Comparison of ENCODE assay signal across 13 mouse cellular contexts in genomic region chr15:99454585-99455279, GRCm38 (mm10). TPM values are rescaled to one million over a fixed set of nuclear protein-coding genes. Genes with fewer than 3 reads are reported as not detected.
DNase-seq lines count a peak whose midpoint lies in the region; ATAC-seq and TF ChIP-seq lines count a peak whose summit lies in the region.
"Had no signal": no experiment of that assay in that cellular context is flagged by ENCODE, and none has a peak within 500 bp of the region (broad histone marks: within the 10 kb centered on the region; RNA-seq: fewer than 3 reads in every experiment).

No protein-coding gene starts in this region.

- WGBS in heart, embryonic 13.5 days: 72% methylated on average over 7 of the region's 7 CpGs
- 79% methylated on average over 7 of the region's 7 CpGs for WGBS in midbrain, embryonic 13.5 days
- WGBS in midbrain, postnatal 0 days: 67% methylated on average over 7 of the region's 7 CpGs
- WGBS in hindbrain, embryonic 15.5 days: 52% methylated on average over 7 of the region's 7 CpGs

- H3K4me2 ChIP-seq in heart, embryonic 13.5 days: peak overlapping the region; percentile 88
- peak overlapping the region; percentile 82; the same call in 1 of the 2 replicates for H3K4me2 ChIP-seq in midbrain, embryonic 13.5 days (replicated peaks)
- no peak overlapping the region for H3K4me2 ChIP-seq in midbrain, postnatal 0 days (ENCODE audit: low read depth, low read length, poor library complexity, severe bottlenecking)
- H3K4me2 ChIP-seq in hindbrain, embryonic 15.5 days: peak overlapping the region; percentile 89

- no peak for TF ChIP-seq CTCF in midbrain, postnatal 0 days (IDR thresholded peaks at IDR 0.05)

- peaks cover 34% of the 10 kb centered on the region for H3K36me3 ChIP-seq in heart, embryonic 13.5 days
- H3K36me3 ChIP-seq in midbrain, embryonic 13.5 days: peaks cover 3% of the 10 kb centered on the region
- no peaks in the 10 kb centered on the region for H3K36me3 ChIP-seq in midbrain, postnatal 0 days (ENCODE audit: insufficient read depth, low read length)
- H3K36me3 ChIP-seq in hindbrain, embryonic 15.5 days: no peaks in the 10 kb centered on the region

- no peak overlapping the region for H3K4me3 ChIP-seq in heart, embryonic 13.5 days
- no peak overlapping the region for H3K4me3 ChIP-seq in midbrain, embryonic 13.5 days (replicated peaks)
- H3K4me3 ChIP-seq in midbrain, postnatal 0 days (ENCODE audit: low read depth, low read length): no peak overlapping the region
- no peak overlapping the region for H3K4me3 ChIP-seq in hindbrain, embryonic 15.5 days

- peaks cover 73% of the 10 kb centered on the region for H3K4me1 ChIP-seq in heart, embryonic 13.5 days
- peaks cover 49% of the 10 kb centered on the region for H3K4me1 ChIP-seq in midbrain, embryonic 13.5 days (replicated peaks)
- H3K4me1 ChIP-seq in midbrain, postnatal 0 days (ENCODE audit: insufficient read depth, low read length): peaks cover 12% of the 10 kb centered on the region
- H3K4me1 ChIP-seq in hindbrain, embryonic 15.5 days (replicated peaks): peaks cover 59% of the 10 kb centered on the region

- peak overlapping the region; percentile 85 for H3K9ac ChIP-seq in heart, embryonic 13.5 days
- no peak overlapping the region for H3K9ac ChIP-seq in midbrain, embryonic 13.5 days (replicated peaks)
- no peak overlapping the region for H3K9ac ChIP-seq in midbrain, postnatal 0 days (replicated peaks; ENCODE audit: low read length, poor library complexity, severe bottlenecking)
- 0 out of 2 replicates have a peak overlapping the region, but pooled peaks have one; percentile 7 for H3K9ac ChIP-seq in hindbrain, embryonic 15.5 days
- H3K9ac ChIP-seq: liver, postnatal 0 days had no signal

- H3K27me3 ChIP-seq in heart, embryonic 13.5 days (replicated peaks): no peaks in the 10 kb centered on the region
- H3K27me3 ChIP-seq in midbrain, embryonic 13.5 days: no peaks in the 10 kb centered on the region
- H3K27me3 ChIP-seq in midbrain, postnatal 0 days (ENCODE audit: insufficient read depth, low read length): no peaks in the 10 kb centered on the region
- H3K27me3 ChIP-seq in hindbrain, embryonic 15.5 days: no peaks in the 10 kb centered on the region

- no peaks in the 10 kb centered on the region for H3K9me3 ChIP-seq in heart, embryonic 13.5 days
- no peaks in the 10 kb centered on the region for H3K9me3 ChIP-seq in midbrain, embryonic 13.5 days
- no peaks in the 10 kb centered on the region for H3K9me3 ChIP-seq in midbrain, postnatal 0 days (ENCODE audit: low read length)
- no peaks in the 10 kb centered on the region for H3K9me3 ChIP-seq in hindbrain, embryonic 15.5 days

- H3K27ac ChIP-seq in heart, embryonic 13.5 days (replicated peaks): no peak overlapping the region
- H3K27ac ChIP-seq in midbrain, embryonic 13.5 days: no peak overlapping the region
- H3K27ac ChIP-seq in midbrain, postnatal 0 days (ENCODE audit: low read depth, low read length): no peak overlapping the region
- no peak overlapping the region; the same call in 1 of the 2 replicates for H3K27ac ChIP-seq in hindbrain, embryonic 15.5 days (replicated peaks)
- H3K27ac ChIP-seq: macrophage had no signal

- no peak for DNase-seq in heart, adult 9 months (ENCODE audit: low spot score in 2 of 2)
- no peak for DNase-seq in midbrain, postnatal 0 days (ENCODE audit: low spot score)
- DNase-seq in gastrocnemius, adult 18-20 months (ENCODE audit: low spot score): no peak
- DNase-seq in yolk sac, embryonic 10.5 days (ENCODE audit: low spot score): no peak
- DNase-seq: heart, postnatal 14 days; kidney, adult 2 months; liver, postnatal 0 days had no signal

- ATAC-seq in heart, embryonic 13.5 days (ENCODE audit: extremely low read depth, insufficient number of reproducible peaks, low FRiP score, low TSS enrichment): no peak
- no peak for ATAC-seq in midbrain, embryonic 13.5 days
- no peak for ATAC-seq in midbrain, postnatal 0 days (ENCODE audit: low FRiP score)
- no peak for ATAC-seq in hindbrain, embryonic 15.5 days (ENCODE audit: low FRiP score, low read depth)
- ATAC-seq in frontal cortex, adult (ENCODE audit: low TSS enrichment): no peak
- ATAC-seq: activated CD4-positive, CD25-positive, alpha-beta regulatory T cell, adult 4 months; liver, postnatal 0 days had no signal

RNA-seq across cellular contexts. Expression of gene Nckap5l, which starts 2.8 kb away (rescaled TPM):
- 6.8 and 7.7 TPM in 2 replicates for polyA plus RNA-seq in heart, embryonic 13.5 days (2015; fragmentation: Nextera tagmentation; extraction: Ambion mirVana)
- polyA plus RNA-seq in midbrain, embryonic 13.5 days (2015; fragmentation: Nextera tagmentation; extraction: Ambion mirVana): 12.2 and 15.6 TPM in 2 replicates
- total RNA-seq in midbrain, postnatal 0 days (2014; rRNA removed): 20.2 and 24.1 TPM in 2 replicates
- polyA plus RNA-seq in midbrain, postnatal 0 days (2015; fragmentation: Nextera tagmentation; extraction: Ambion mirVana): 11.4 and 12.2 TPM in 2 replicates
- 14.7 and 17.1 TPM in 2 replicates for polyA plus RNA-seq in hindbrain, embryonic 15.5 days (2015; fragmentation: Nextera tagmentation; extraction: Ambion mirVana)
- total RNA-seq in gastrocnemius, adult 18-20 months (2021): 1 to 10 TPM; 1.6 to 1.9 TPM

RNA-seq across cellular contexts. Expression of gene Bcdin3d, which starts 19.8 kb away (rescaled TPM):
- polyA plus RNA-seq in heart, embryonic 13.5 days (2015; fragmentation: Nextera tagmentation; extraction: Ambion mirVana): 10.5 and 13.7 TPM in 2 replicates
- polyA plus RNA-seq in midbrain, embryonic 13.5 days (2015; fragmentation: Nextera tagmentation; extraction: Ambion mirVana): 26.5 and 26.9 TPM in 2 replicates
- 11.7 and 12.4 TPM in 2 replicates for total RNA-seq in midbrain, postnatal 0 days (2014; rRNA removed)
- 12.6 and 14.6 TPM in 2 replicates for polyA plus RNA-seq in midbrain, postnatal 0 days (2015; fragmentation: Nextera tagmentation; extraction: Ambion mirVana)
- polyA plus RNA-seq in hindbrain, embryonic 15.5 days (2015; fragmentation: Nextera tagmentation; extraction: Ambion mirVana): 16.4 and 17.7 TPM in 2 replicates
- 1 to 10 TPM; 4.2 to 5.1 TPM for total RNA-seq in gastrocnemius, adult 18-20 months (2021)

Comparison
In these comparisons a context has a peak if more than half of its experiments do, and no peak if none do; other contexts are left out.
1. H3K9ac ChIP-seq: peak in heart, embryonic 13.5 days (single experiment) and hindbrain, embryonic 15.5 days (single experiment); none in midbrain, embryonic 13.5 days (single experiment) and midbrain, postnatal 0 days (single experiment).